Mouse (Mus musculus): ENCODE data around the gene Gm29094. TPM values are rescaled to one million over a fixed set of nuclear protein-coding genes. Genes with fewer than 3 reads are reported as not detected.
"Not testable (repeated sequence)": the region's sequence is repeated elsewhere in the genome, so short reads cannot be mapped to it uniquely, and the experiment has no call there.

The Gm29094 gene
- total and polyA plus RNA-seq, 2 experiments from 2014 or later: 0.67 TPM; not detected in 1

GRCm38 (mm10) chr9:89208939-89209338 is 9.8 kb downstream of the Gm29094 start:
- not testable (repeated sequence) for H3K27ac ChIP-seq (ENCODE audit: low read depth); H3K36me3 ChIP-seq (replicated peaks; ENCODE audit: control insufficient read depth, insufficient read depth, low read length); H3K4me3 ChIP-seq (ENCODE audit: low read depth, low read length); H3K9me3 ChIP-seq (replicated peaks; ENCODE audit: control insufficient read depth, low read length); DNase-seq (ENCODE audit: low spot score); ATAC-seq (ENCODE audit: insufficient read depth, low read depth); H3K9ac ChIP-seq (replicated peaks; ENCODE audit: low read depth, low read length); H3K4me1 ChIP-seq (ENCODE audit: control insufficient read depth, insufficient read depth); H3K27me3 ChIP-seq (ENCODE audit: control insufficient read depth, insufficient read depth, low read length); H3K4me2 ChIP-seq (ENCODE audit: low read depth, low read length)
- WGBS: 54% methylated on average over 1 of the region's 1 CpGs

GRCm38 (mm10) chr9:89210353-89211064 is 11.3 kb downstream of the Gm29094 start, which contains the start of gene Mthfs:
Gene Mthfs (plus strand): TSS chr9:89210676.
- Histone ChIP-seq H3K4me3 (ENCODE audit: low read depth, low read length) (peak within 1 kb of the TSS; percentile 38), H3K27ac (ENCODE audit: low read depth) (peak within 1 kb of the TSS; percentile 83), H3K4me2 (ENCODE audit: low read depth, low read length) (peak within 1 kb of the TSS; percentile 56)
- not testable (repeated sequence) for H3K9me3 ChIP-seq (replicated peaks; ENCODE audit: control insufficient read depth, low read length); H3K27me3 ChIP-seq (ENCODE audit: control insufficient read depth, insufficient read depth, low read length); H3K4me1 ChIP-seq (ENCODE audit: control insufficient read depth, insufficient read depth); H3K36me3 ChIP-seq (replicated peaks; ENCODE audit: control insufficient read depth, insufficient read depth, low read length); H3K9ac ChIP-seq (replicated peaks; ENCODE audit: low read depth, low read length)
- 22% methylated on average over 9 of the region's 12 CpGs for WGBS
- peak; percentile 53 for ATAC-seq (ENCODE audit: insufficient read depth, low read depth)
- peak; percentile 6 for DNase-seq (ENCODE audit: low spot score)
- TF ChIP-seq CTCF (IDR thresholded peaks at IDR 0.05; ENCODE audit: low read depth): peak; percentile 24; the same call in 1 of the 2 replicates

DNA sequence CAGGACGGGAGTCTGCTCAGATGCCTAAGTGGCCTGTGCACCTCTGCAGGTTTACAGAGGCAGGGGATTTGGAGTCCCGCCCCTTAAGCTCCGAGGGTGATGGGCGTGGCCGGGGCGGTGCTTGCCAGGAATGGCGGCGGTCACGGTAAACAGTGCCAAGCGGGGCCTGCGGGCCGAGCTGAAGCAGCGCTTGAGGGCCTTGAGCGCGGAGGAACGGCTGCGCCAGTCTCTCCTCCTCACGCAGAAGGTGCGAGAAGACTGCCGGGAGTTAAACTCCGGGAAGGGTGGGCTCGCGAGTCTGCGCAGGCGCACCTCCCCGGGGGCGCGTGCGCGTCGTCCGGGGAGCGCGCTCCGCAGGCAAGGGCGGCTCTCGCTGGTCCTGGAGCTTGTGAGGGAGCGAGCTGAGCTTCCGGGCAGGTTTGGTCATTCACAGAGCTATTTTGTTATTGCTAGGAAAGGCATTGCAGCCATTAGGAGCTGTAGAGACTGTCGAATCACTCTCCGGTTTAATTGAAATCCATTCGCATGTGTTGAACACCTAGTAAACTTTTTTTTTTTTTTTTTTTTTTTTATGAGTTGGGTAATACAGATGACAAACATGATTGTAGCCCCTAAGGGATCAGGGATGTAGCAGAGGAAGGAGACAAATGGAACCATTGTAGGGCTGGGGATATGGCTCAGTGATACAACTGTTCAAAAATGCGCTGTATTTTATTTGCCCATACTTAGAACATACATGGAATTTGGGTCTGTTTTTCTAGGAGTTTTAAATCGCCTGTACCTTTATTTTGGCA is 12.1 kb downstream of the Gm29094 start:
- Histone ChIP-seq H3K4me2 (ENCODE audit: low read depth, low read length) (peak overlapping the region; percentile 41), H3K4me3 (ENCODE audit: low read depth, low read length) (peak overlapping the region; percentile 38), H3K27ac (ENCODE audit: low read depth) (peak overlapping the region; percentile 83)
- WGBS: 10% methylated on average over 5 of the region's 44 CpGs
- not testable (repeated sequence) for DNase-seq (ENCODE audit: low spot score); H3K9ac ChIP-seq (replicated peaks; ENCODE audit: low read depth, low read length); H3K27me3 ChIP-seq (ENCODE audit: control insufficient read depth, insufficient read depth, low read length); H3K36me3 ChIP-seq (replicated peaks; ENCODE audit: control insufficient read depth, insufficient read depth, low read length); H3K9me3 ChIP-seq (replicated peaks; ENCODE audit: control insufficient read depth, low read length); H3K4me1 ChIP-seq (ENCODE audit: control insufficient read depth, insufficient read depth)
- ATAC-seq (ENCODE audit: insufficient read depth, low read depth): peak; percentile 91

DNA sequence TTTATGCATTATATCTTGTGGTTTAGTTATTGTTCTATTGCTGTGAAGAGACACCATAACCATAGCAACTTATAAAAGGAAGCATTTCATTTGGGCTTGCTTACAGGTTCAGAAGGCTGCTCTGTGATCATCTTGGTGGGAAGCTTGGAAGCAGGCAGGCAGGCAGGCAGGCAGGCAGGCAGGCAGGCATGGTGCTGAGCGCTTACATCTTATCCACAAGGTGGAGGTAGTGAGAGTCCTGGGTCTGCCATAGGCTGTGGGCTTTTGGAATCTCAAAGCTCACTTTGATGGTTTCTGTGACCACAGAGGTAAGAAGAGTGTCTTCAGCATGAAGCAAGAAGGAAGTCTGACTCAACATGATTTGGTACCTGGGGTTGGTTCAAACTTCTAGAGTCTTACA is 13.2 kb downstream of the Gm29094 start:
- not testable (repeated sequence) for H3K4me1 ChIP-seq (ENCODE audit: control insufficient read depth, insufficient read depth); H3K4me2 ChIP-seq (ENCODE audit: low read depth, low read length); H3K4me3 ChIP-seq (ENCODE audit: low read depth, low read length); H3K27me3 ChIP-seq (ENCODE audit: control insufficient read depth, insufficient read depth, low read length); DNase-seq (ENCODE audit: low spot score); H3K36me3 ChIP-seq (replicated peaks; ENCODE audit: control insufficient read depth, insufficient read depth, low read length); H3K27ac ChIP-seq (ENCODE audit: low read depth); ATAC-seq (ENCODE audit: insufficient read depth, low read depth); H3K9ac ChIP-seq (replicated peaks; ENCODE audit: low read depth, low read length); H3K9me3 ChIP-seq (replicated peaks; ENCODE audit: control insufficient read depth, low read length)
- WGBS: 60% methylated on average over 1 of the region's 1 CpGs

- 87% methylated on average over 4 of the region's 4 CpGs for WGBS
- not testable (repeated sequence) for H3K9me3 ChIP-seq (replicated peaks; ENCODE audit: control insufficient read depth, low read length); ATAC-seq (ENCODE audit: insufficient read depth, low read depth); H3K4me2 ChIP-seq (ENCODE audit: low read depth, low read length); H3K27me3 ChIP-seq (ENCODE audit: control insufficient read depth, insufficient read depth, low read length); H3K27ac ChIP-seq (ENCODE audit: low read depth); H3K9ac ChIP-seq (replicated peaks; ENCODE audit: low read depth, low read length); H3K4me1 ChIP-seq (ENCODE audit: control insufficient read depth, insufficient read depth); H3K4me3 ChIP-seq (ENCODE audit: low read depth, low read length); H3K36me3 ChIP-seq (replicated peaks; ENCODE audit: control insufficient read depth, insufficient read depth, low read length); DNase-seq (ENCODE audit: low spot score)
Measured at GRCm38 (mm10) chr9:89218174-89218573, 19.0 kb downstream of the Gm29094 start.

- not testable (repeated sequence) for H3K4me1 ChIP-seq (ENCODE audit: control insufficient read depth, insufficient read depth); H3K9me3 ChIP-seq (replicated peaks; ENCODE audit: control insufficient read depth, low read length); H3K36me3 ChIP-seq (replicated peaks; ENCODE audit: control insufficient read depth, insufficient read depth, low read length); H3K4me3 ChIP-seq (ENCODE audit: low read depth, low read length); H3K27ac ChIP-seq (ENCODE audit: low read depth); H3K4me2 ChIP-seq (ENCODE audit: low read depth, low read length); H3K9ac ChIP-seq (replicated peaks; ENCODE audit: low read depth, low read length); DNase-seq (ENCODE audit: low spot score); ATAC-seq (ENCODE audit: insufficient read depth, low read depth); H3K27me3 ChIP-seq (ENCODE audit: control insufficient read depth, insufficient read depth, low read length)
- 96% methylated on average over 3 of the region's 4 CpGs for WGBS
Measured at GRCm38 (mm10) chr9:89219668-89220067, 20.5 kb downstream of the Gm29094 start.

DNA sequence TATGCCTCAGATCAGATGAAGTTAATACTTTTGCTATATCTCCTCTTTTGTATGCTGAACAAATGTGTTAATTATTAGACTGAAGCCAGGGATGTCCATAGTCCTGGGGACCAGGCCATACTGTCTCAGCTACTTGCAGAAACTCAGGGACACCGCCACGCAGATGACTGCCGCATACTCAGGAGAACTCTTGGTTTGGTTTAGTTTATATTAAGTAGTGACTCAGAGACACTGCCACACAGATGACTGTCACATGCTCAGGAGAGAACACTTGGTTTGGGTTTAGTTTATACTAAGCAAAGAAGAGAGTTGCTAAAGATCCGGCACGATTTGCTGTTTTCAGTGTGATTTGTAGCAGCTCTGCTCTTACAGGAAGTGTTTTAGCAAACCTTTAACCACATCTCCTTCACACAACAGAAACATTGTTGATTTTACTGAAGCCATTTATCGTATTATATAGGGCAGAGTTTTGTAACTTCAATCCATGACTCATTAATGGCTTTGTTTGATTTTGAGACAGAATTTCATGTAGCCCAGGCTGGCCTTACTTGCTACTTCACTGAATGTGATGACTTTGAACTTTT is 21.6 kb downstream of the Gm29094 start:
- H3K36me3 ChIP-seq (replicated peaks; ENCODE audit: control insufficient read depth, insufficient read depth, low read length): not testable (repeated sequence)
- 83% methylated on average over 6 of the region's 6 CpGs for WGBS

More for the DNA sequence above, 21.6 kb downstream of the Gm29094 start:
- DNase-seq (ENCODE audit: low spot score); H3K4me1 ChIP-seq (ENCODE audit: control insufficient read depth, insufficient read depth); H3K27ac ChIP-seq (ENCODE audit: low read depth); H3K4me2 ChIP-seq (ENCODE audit: low read depth, low read length); H3K9me3 ChIP-seq (replicated peaks; ENCODE audit: control insufficient read depth, low read length); H3K27me3 ChIP-seq (ENCODE audit: control insufficient read depth, insufficient read depth, low read length); H3K9ac ChIP-seq (replicated peaks; ENCODE audit: low read depth, low read length); H3K4me3 ChIP-seq (ENCODE audit: low read depth, low read length); ATAC-seq (ENCODE audit: insufficient read depth, low read depth): not testable (repeated sequence)
